Mouse (Mus musculus) lung, postnatal 0 days (tissue): ENCODE measurements around the gene Unc45b.

Source experiments
- CTCF ChIP-seq: IDR thresholded peaks from 2 replicates; pipeline ENCODE4 v1.5.1; 2016; ENCODE audit warnings: antibody characterized with exemption, mild to moderate bottlenecking
- EP300 ChIP-seq: IDR thresholded peaks from 2 replicates; pipeline ENCODE4 v1.6.1; 2016; ENCODE audit warnings: antibody characterized with exemption, mild to moderate bottlenecking, control low read depth

GRCm38 (mm10) chr11:82959613-82960012 lies 49.3 kb downstream of the Unc45b start:
- no peak for TF ChIP-seq EP300
- peak; percentile 87 for TF ChIP-seq CTCF
